Comparison of ENCODE assay signal across 8 mouse cellular contexts in genomic region chr17:35699919-35700318, GRCm38 (mm10). TPM values are rescaled to one million over a fixed set of nuclear protein-coding genes. Genes with fewer than 3 reads are reported as not detected.
A peak's percentile ranks its signal among the peaks of the same experiment; 100 is the strongest.
DNase-seq lines count a peak whose midpoint lies in the region; ATAC-seq and TF ChIP-seq lines count a peak whose summit lies in the region.

No protein-coding gene starts in this region.

- peak overlapping the region; percentile 87 for H3K27ac ChIP-seq in kidney, adult 2 months (ENCODE audit: insufficient read depth, low read depth, low read length)
- H3K27ac ChIP-seq in limb, embryonic 13.5 days, result peak overlapping the region; percentile 91
- H3K27ac ChIP-seq in midbrain, postnatal 0 days (ENCODE audit: low read depth, low read length), result peak overlapping the region; percentile 98

- no peak for ATAC-seq in CD4-positive, CD25-positive, alpha-beta regulatory T cell, adult 4 months
- ATAC-seq in limb, embryonic 13.5 days (ENCODE audit: low FRiP score, low read depth), result no peak
- peak; percentile 11; the same call in 1 of the 2 replicates for ATAC-seq in midbrain, postnatal 0 days (ENCODE audit: low FRiP score)

- peak overlapping the region; percentile 51 for H3K4me3 ChIP-seq in kidney, adult 2 months (ENCODE audit: insufficient read depth, low read depth, low read length)
- peak overlapping the region; percentile 68 for H3K4me3 ChIP-seq in limb, embryonic 13.5 days
- H3K4me3 ChIP-seq in midbrain, postnatal 0 days (ENCODE audit: low read depth, low read length), result peak overlapping the region; percentile 79

- H3K36me3 ChIP-seq in kidney, adult 2 months (ENCODE audit: control insufficient read depth, insufficient read depth, low read length), result no peaks in the 10 kb centered on the region; the same call in 1 of the 2 replicates
- peaks cover 9% of the 10 kb centered on the region for H3K36me3 ChIP-seq in limb, embryonic 13.5 days
- no peaks in the 10 kb centered on the region for H3K36me3 ChIP-seq in midbrain, postnatal 0 days (ENCODE audit: insufficient read depth, low read length)

- peak overlapping the region; percentile 83 for H3K4me2 ChIP-seq in limb, embryonic 13.5 days (replicated peaks)
- peak overlapping the region; percentile 80 for H3K4me2 ChIP-seq in midbrain, postnatal 0 days (ENCODE audit: low read depth, low read length, poor library complexity, severe bottlenecking)

- H3K9ac ChIP-seq in limb, embryonic 13.5 days, result peak overlapping the region; percentile 82
- H3K9ac ChIP-seq in midbrain, postnatal 0 days (replicated peaks; ENCODE audit: low read length, poor library complexity, severe bottlenecking), result peak overlapping the region; percentile 91

- no peak for TF ChIP-seq CTCF in kidney, adult 2 months (conservative IDR thresholded peaks at IDR 0.05; ENCODE audit: insufficient read depth, insufficient read length, low read depth, low read length)
- TF ChIP-seq CTCF in midbrain, postnatal 0 days (IDR thresholded peaks at IDR 0.05), result no peak

- peak; percentile 31 for DNase-seq in CD4-positive, CD25-positive, alpha-beta regulatory T cell, adult 2 months (ENCODE audit: low read depth, low spot score)
- peak; percentile 54 for DNase-seq in embryo, embryonic 11 days
- DNase-seq in heart, adult 18-20 months, result peak; percentile 82 to 91
- peak; percentile 95 for DNase-seq in kidney, adult 2 months
- peak; percentile 75 for DNase-seq in midbrain, postnatal 0 days (ENCODE audit: low spot score)
- DNase-seq in thymus, postnatal 25 days, result peak; percentile 22

- H3K9me3 ChIP-seq in limb, embryonic 13.5 days, result peaks cover 4% of the 10 kb centered on the region
- H3K9me3 ChIP-seq in midbrain, postnatal 0 days (ENCODE audit: low read length), result no peaks in the 10 kb centered on the region

- H3K4me1 ChIP-seq in kidney, adult 2 months (ENCODE audit: control insufficient read depth, insufficient read depth, low read length), result peaks cover 30% of the 10 kb centered on the region
- H3K4me1 ChIP-seq in limb, embryonic 13.5 days, result peaks cover 69% of the 10 kb centered on the region
- peaks cover 28% of the 10 kb centered on the region; the same call in 1 of the 2 replicates for H3K4me1 ChIP-seq in midbrain, postnatal 0 days (ENCODE audit: insufficient read depth, low read length)

- 1% methylated on average over 19 of the region's 19 CpGs for WGBS in kidney, adult 2 months
- 2% methylated on average over 19 of the region's 19 CpGs for WGBS in limb, embryonic 13.5 days
- 2% methylated on average over 19 of the region's 19 CpGs for WGBS in midbrain, postnatal 0 days

- TF ChIP-seq POLR2A in kidney, adult 2 months (IDR thresholded peaks at IDR 0.05; ENCODE audit: low read depth, low read length), result peak; percentile 3

- H3K27me3 ChIP-seq in kidney, adult 2 months (replicated peaks; ENCODE audit: control insufficient read depth, insufficient read depth, low read length), result no peaks in the 10 kb centered on the region
- H3K27me3 ChIP-seq in limb, embryonic 13.5 days, result peaks cover 11% of the 10 kb centered on the region
- no peaks in the 10 kb centered on the region for H3K27me3 ChIP-seq in midbrain, postnatal 0 days (ENCODE audit: insufficient read depth, low read length)

RNA-seq across cellular contexts. Expression of gene Ddr1, which starts 4.5 kb away (rescaled TPM):
- polyA plus RNA-seq in CD4-positive, CD25-positive, alpha-beta regulatory T cell, adult 4 months (2017; shearing (Covaris generic)), result under 1 TPM; 0.65 TPM
- total RNA-seq in heart, adult 18-20 months (2021), result 10 to 100 TPM; 21.7 to 24.0 TPM
- 91.2 and 109 TPM in 2 replicates for polyA plus RNA-seq in kidney, adult 2 months (2012; rRNA removed)
- 47.1 and 57.9 TPM in 2 replicates for polyA plus RNA-seq in limb, embryonic 13.5 days (2015; fragmentation: Nextera tagmentation; extraction: Ambion mirVana)
- total RNA-seq in midbrain, postnatal 0 days (2014; rRNA removed), result 82.8 and 100 TPM in 2 replicates
- 48.5 and 49.3 TPM in 2 replicates for polyA plus RNA-seq in midbrain, postnatal 0 days (2015; fragmentation: Nextera tagmentation; extraction: Ambion mirVana)

RNA-seq across cellular contexts. Expression of gene Gtf2h4, which starts 26.4 kb away (rescaled TPM):
- 10 to 100 TPM; 28.3 to 37.7 TPM for polyA plus RNA-seq in CD4-positive, CD25-positive, alpha-beta regulatory T cell, adult 4 months (2017; shearing (Covaris generic))
- total RNA-seq in heart, adult 18-20 months (2021), result 10 to 100 TPM; 21.3 to 23.5 TPM
- polyA plus RNA-seq in kidney, adult 2 months (2012; rRNA removed), result 28.7 and 29.1 TPM in 2 replicates
- polyA plus RNA-seq in limb, embryonic 13.5 days (2015; fragmentation: Nextera tagmentation; extraction: Ambion mirVana), result 45.3 and 48.0 TPM in 2 replicates
- total RNA-seq in midbrain, postnatal 0 days (2014; rRNA removed), result 20.6 and 27.7 TPM in 2 replicates
- 17.8 and 18.4 TPM in 2 replicates for polyA plus RNA-seq in midbrain, postnatal 0 days (2015; fragmentation: Nextera tagmentation; extraction: Ambion mirVana)

RNA-seq across cellular contexts. Expression of gene Vars2, which starts 32.5 kb away (rescaled TPM):
- polyA plus RNA-seq in CD4-positive, CD25-positive, alpha-beta regulatory T cell, adult 4 months (2017; shearing (Covaris generic)), result 10 to 100 TPM; 11.1 to 15.2 TPM
- total RNA-seq in heart, adult 18-20 months (2021), result 10 to 100 TPM; 27.6 to 28.9 TPM
- 21.5 and 31.3 TPM in 2 replicates for polyA plus RNA-seq in kidney, adult 2 months (2012; rRNA removed)
- polyA plus RNA-seq in limb, embryonic 13.5 days (2015; fragmentation: Nextera tagmentation; extraction: Ambion mirVana), result 17.8 and 21.0 TPM in 2 replicates
- 43.0 and 49.2 TPM in 2 replicates for total RNA-seq in midbrain, postnatal 0 days (2014; rRNA removed)
- 13.8 and 15.9 TPM in 2 replicates for polyA plus RNA-seq in midbrain, postnatal 0 days (2015; fragmentation: Nextera tagmentation; extraction: Ambion mirVana)

RNA-seq across cellular contexts. Expression of gene Mucl3, which starts 56.4 kb away (rescaled TPM):
- polyA plus RNA-seq in CD4-positive, CD25-positive, alpha-beta regulatory T cell, adult 4 months (2017; shearing (Covaris generic)), result under 1 TPM; 0.16 to 0.46 TPM
- total RNA-seq in heart, adult 18-20 months (2021), result not detected
- polyA plus RNA-seq in kidney, adult 2 months (2012; rRNA removed), result not detected in 2 replicates
- 0.11 and 0.24 TPM in 2 replicates for polyA plus RNA-seq in limb, embryonic 13.5 days (2015; fragmentation: Nextera tagmentation; extraction: Ambion mirVana)
- 0.77 TPM in 1 of 2 replicates, not detected in the other for total RNA-seq in midbrain, postnatal 0 days (2014; rRNA removed)
- not detected in 2 replicates for polyA plus RNA-seq in midbrain, postnatal 0 days (2015; fragmentation: Nextera tagmentation; extraction: Ambion mirVana)

Comparison
In these comparisons a context has a peak if more than half of its experiments do, and no peak if none do; other contexts are left out.
1. DNase-seq: peak in every context shown above with its lines; median percentile 95 in kidney, adult 2 months; 86 in heart, adult 18-20 months; 75 in midbrain, postnatal 0 days; 54 in embryo, embryonic 11 days; 31 in CD4-positive, CD25-positive, alpha-beta regulatory T cell, adult 2 months; 22 in thymus, postnatal 25 days.
2. RNA of gene Ddr1, which starts 4.5 kb away (polyA plus RNA-seq): 91.2 to 109 TPM in kidney, adult 2 months, 47.1 to 57.9 TPM in limb, embryonic 13.5 days and 48.5 to 49.3 TPM in midbrain, postnatal 0 days; 0.65 TPM in CD4-positive, CD25-positive, alpha-beta regulatory T cell, adult 4 months; every median in the first group is over 10 times any median in the second.
3. Peak in every context shown above with its lines, with median percentiles within 50 percentile points of each other: H3K27ac ChIP-seq and H3K4me3 ChIP-seq.